Mouse (Mus musculus) E14TG2a.4 (cell line): Measurements from ENCODE around the gene Acap3.

Experiments
- CTCF ChIP-seq: conservative IDR thresholded peaks from 2 replicates; pipeline ENCODE4 v1.5.1; 2014; ENCODE audit warnings: low read length
- POU5F1 ChIP-seq: IDR thresholded peaks from 2 replicates; pipeline ENCODE4 v1.6.1; 2014; ENCODE audit warnings: low read length, borderline replicate concordance

DNA sequence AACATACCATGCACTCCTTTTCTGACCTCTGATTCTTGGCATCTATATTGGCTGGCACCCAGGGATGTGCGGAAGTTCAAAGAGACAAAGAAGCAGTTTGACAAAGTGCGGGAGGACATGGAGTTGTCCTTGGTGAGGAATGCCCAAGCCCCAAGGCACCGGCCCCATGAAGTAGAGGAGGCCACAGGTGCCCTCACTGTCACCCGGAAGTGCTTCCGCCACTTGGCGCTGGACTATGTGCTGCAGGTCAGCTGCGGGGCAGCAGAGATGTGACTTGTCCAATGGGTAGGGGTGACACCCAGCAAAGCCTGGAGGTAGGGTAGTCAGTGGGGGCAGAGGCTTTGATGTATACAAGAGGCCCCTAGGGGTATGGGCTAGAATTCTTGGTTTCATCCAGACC is 7.7 kb downstream of the Acap3 start:
- no peak for TF ChIP-seq CTCF
- no peak for TF ChIP-seq POU5F1
